Mouse (Mus musculus) liver, embryonic 16.5 days (tissue): ENCODE data around the gene Entr1. TPM values are rescaled to one million over a fixed set of nuclear protein-coding genes. Genes with fewer than 3 reads are reported as not detected.

ENCODE experiments used
- ATAC-seq: fragments of 200-750 bp; cut with Nextera tagmentation; 2 replicates; pipeline ENCODE4 v1.8.0; 2017; ENCODE audit warnings: low read depth, mild to moderate bottlenecking, moderate number of reproducible peaks, moderate library complexity
- H3K27ac ChIP-seq: fragments of 300-500 bp; sonication (generic); 2 replicates; pipeline ENCODE4 v1.5.1; 2014; ENCODE audit warnings: mild to moderate bottlenecking, low read length
- H3K27me3 ChIP-seq: fragments of 300-500 bp; sonication (generic); 2 replicates; pipeline ENCODE4 v1.6.1; 2014; ENCODE audit warnings: low read depth, low read length, mixed read lengths; ENCODE audit not compliant: control insufficient read depth, insufficient read depth
- H3K36me3 ChIP-seq: fragments of 300-500 bp; sonication (generic); 2 replicates; pipeline ENCODE4 v1.6.1; 2014; ENCODE audit warnings: mild to moderate bottlenecking; ENCODE audit not compliant: control insufficient read depth, insufficient read depth
- H3K4me1 ChIP-seq: fragments of 300-500 bp; sonication (generic); 2 replicates; pipeline ENCODE4 v1.6.1; 2014; ENCODE audit warnings: low read depth, low read length, mixed read lengths; ENCODE audit not compliant: control insufficient read depth
- H3K4me2 ChIP-seq: fragments of 300-500 bp; sonication (generic); 2 replicates; pipeline ENCODE4 v1.6.1; 2014; ENCODE audit warnings: low read depth, low read length, mixed read lengths
- H3K4me3 ChIP-seq: fragments of 300-500 bp; sonication (generic); 2 replicates; pipeline ENCODE4 v1.5.1; 2014; ENCODE audit warnings: low read depth, mild to moderate bottlenecking, low read length
- H3K9ac ChIP-seq: fragments of 300-500 bp; sonication (generic); 2 replicates; pipeline ENCODE4 v1.6.1; 2014; ENCODE audit warnings: low read depth, low read length
- H3K9me3 ChIP-seq: fragments of 300-500 bp; sonication (generic); replicated peaks from 2 replicates; pipeline ENCODE4 v1.6.1; 2016; ENCODE audit warnings: low read length; ENCODE audit not compliant: control insufficient read depth
- WGBS: fragments of 180-500 bp; shearing (Covaris S2); extraction: QIAGEN DNeasy Blood & Tissue Kit; methylation state at CpG from one replicate; pipeline ENCODE4 v1.1.7; 2014; ENCODE audit not compliant: insufficient replicate concordance; 5-methylcytosine and 5-hydroxymethylcytosine counted together
- polyA plus RNA-seq: library from polyadenylated mRNA; unstranded; fragments of >200 nt; fragmentation: Nextera tagmentation; extraction: Ambion mirVana; gene quantifications from 2 replicates; pipeline ENCODE4 v1.2.1, GENCODE M21; 2015

Gene Entr1
- polyA plus RNA-seq, 1 experiment from 2014 or later, result 34.4 TPM

GRCm38 (mm10) chr2:26417066-26417465 lies 27.9 kb upstream of the Entr1 start:
- peaks cover 19% of the 10 kb centered on the region for H3K36me3 ChIP-seq
- no peak overlapping the region for H3K27ac ChIP-seq
- no peaks in the 10 kb centered on the region for H3K9me3 ChIP-seq
- no peak overlapping the region for H3K9ac ChIP-seq
- no peaks in the 10 kb centered on the region; the same call in 1 of the 2 replicates for H3K4me1 ChIP-seq
- no peak overlapping the region for H3K4me2 ChIP-seq
- no peaks in the 10 kb centered on the region for H3K27me3 ChIP-seq
- no peak overlapping the region for H3K4me3 ChIP-seq
- peak; percentile 70 for ATAC-seq

GRCm38 (mm10) chr2:26410931-26411411 lies 21.9 kb upstream of the Entr1 start:
- Histone ChIP-seq H3K9ac (no peak overlapping the region), H3K27ac (no peak overlapping the region), H3K9me3 (no peaks in the 10 kb centered on the region), H3K27me3 (no peaks in the 10 kb centered on the region), H3K4me3 (no peak overlapping the region), H3K4me2 (no peak overlapping the region), H3K4me1 (peaks cover 23% of the 10 kb centered on the region), H3K36me3 (peaks cover 20% of the 10 kb centered on the region)
- 67% methylated on average over 4 of the region's 5 CpGs for WGBS
- ATAC-seq, result no peak

GRCm38 (mm10) chr2:26410091-26410490 lies 21.0 kb upstream of the Entr1 start:
- 69% methylated on average over 5 of the region's 5 CpGs for WGBS
- Histone ChIP-seq H3K4me1 (peaks cover 23% of the 10 kb centered on the region), H3K9ac (no peak overlapping the region), H3K4me2 (no peak overlapping the region), H3K36me3 (peaks cover 12% of the 10 kb centered on the region), H3K27me3 (no peaks in the 10 kb centered on the region), H3K9me3 (no peaks in the 10 kb centered on the region), H3K27ac (no peak overlapping the region), H3K4me3 (no peak overlapping the region)
- no peak for ATAC-seq

GRCm38 (mm10) chr2:26409362-26409761 lies 20.2 kb upstream of the Entr1 start:
- peak overlapping the region; percentile 75 for H3K4me3 ChIP-seq
- WGBS, result 46% methylated on average over 3 of the region's 3 CpGs
- H3K4me1 ChIP-seq, result peaks cover 23% of the 10 kb centered on the region
- H3K36me3 ChIP-seq, result peaks cover 12% of the 10 kb centered on the region
- no peaks in the 10 kb centered on the region for H3K9me3 ChIP-seq
- peak overlapping the region; percentile 57 for H3K9ac ChIP-seq
- peak overlapping the region; percentile 89 for H3K4me2 ChIP-seq
- peak overlapping the region; percentile 32; the same call in 1 of the 2 replicates for H3K27ac ChIP-seq
- no peak for ATAC-seq
- no peaks in the 10 kb centered on the region for H3K27me3 ChIP-seq

- Histone ChIP-seq H3K4me3 (peak within 1 kb of the TSS; percentile 75), H3K9me3 (no peaks in the 10 kb centered on the region), H3K27ac (peak within 1 kb of the TSS; percentile 57), H3K27me3 (no peaks in the 10 kb centered on the region), H3K36me3 (peaks cover 9% of the 10 kb centered on the region), H3K4me2 (peak within 1 kb of the TSS; percentile 89), H3K9ac (peak within 1 kb of the TSS; percentile 82), H3K4me1 (peaks cover 23% of the 10 kb centered on the region)
- peak; percentile 96 for ATAC-seq
- WGBS, result under 1% methylated on average over 57 of the region's 57 CpGs
These were observed 19.6 kb upstream of the Entr1 start, which contains the start of gene Inpp5e for GRCm38 (mm10) chr2:26408515-26409356. TSS of gene Inpp5e (minus strand) at chr2:26409203.

- no peak for ATAC-seq
- peaks cover 22% of the 10 kb centered on the region for H3K4me1 ChIP-seq
These were observed 14.2 kb upstream of the Entr1 start for GRCm38 (mm10) chr2:26403306-26403705.

GRCm38 (mm10) chr2:26402265-26402664 lies 13.1 kb upstream of the Entr1 start:
- Histone ChIP-seq H3K27ac (no peak overlapping the region), H3K4me2 (no peak overlapping the region), H3K27me3 (no peaks in the 10 kb centered on the region), H3K9me3 (no peaks in the 10 kb centered on the region), H3K36me3 (peaks cover 9% of the 10 kb centered on the region), H3K9ac (no peak overlapping the region), H3K4me3 (no peak overlapping the region), H3K4me1 (peaks cover 12% of the 10 kb centered on the region)
- WGBS, result 72% methylated on average over 1 of the region's 1 CpGs
- ATAC-seq, result no peak

More at GRCm38 (mm10) chr2:26403306-26403705, 14.2 kb upstream of the Entr1 start:
- Histone ChIP-seq H3K27ac (no peak overlapping the region), H3K9me3 (no peaks in the 10 kb centered on the region), H3K4me2 (no peak overlapping the region), H3K4me3 (no peak overlapping the region), H3K9ac (no peak overlapping the region), H3K27me3 (no peaks in the 10 kb centered on the region), H3K36me3 (peaks cover 5% of the 10 kb centered on the region)
- 76% methylated on average over 8 of the region's 8 CpGs for WGBS

GRCm38 (mm10) chr2:26401023-26401422 lies 11.9 kb upstream of the Entr1 start:
- H3K4me1 ChIP-seq, result peaks cover 5% of the 10 kb centered on the region
- no peak for ATAC-seq
- H3K9ac ChIP-seq, result no peak overlapping the region
- no peak overlapping the region for H3K27ac ChIP-seq
- WGBS, result 74% methylated on average over 4 of the region's 4 CpGs
- H3K9me3 ChIP-seq, result no peaks in the 10 kb centered on the region
- no peak overlapping the region for H3K4me3 ChIP-seq
- no peak overlapping the region for H3K4me2 ChIP-seq
- peaks cover 20% of the 10 kb centered on the region for H3K36me3 ChIP-seq
- no peaks in the 10 kb centered on the region for H3K27me3 ChIP-seq

- Histone ChIP-seq H3K4me1 (peaks cover 5% of the 10 kb centered on the region), H3K4me2 (no peak overlapping the region), H3K27me3 (no peaks in the 10 kb centered on the region), H3K9ac (no peak overlapping the region), H3K9me3 (no peaks in the 10 kb centered on the region), H3K36me3 (peaks cover 27% of the 10 kb centered on the region), H3K27ac (no peak overlapping the region), H3K4me3 (no peak overlapping the region)
- WGBS, result 71% methylated on average over 5 of the region's 5 CpGs
- ATAC-seq, result no peak
These were observed 11.2 kb upstream of the Entr1 start for GRCm38 (mm10) chr2:26400296-26400695.
